Mouse (Mus musculus) brown adipose tissue, adult 24 weeks (tissue): ENCODE data around the gene Rdx. TPM values are rescaled to one million over a fixed set of nuclear protein-coding genes. Genes with fewer than 3 reads are reported as not detected.
A peak's percentile ranks its signal among the peaks of the same experiment; 100 is the strongest.

Experiments
- H3K27ac ChIP-seq: fragments of 200-500 bp; replicated peaks from 2 replicates; pipeline ENCODE4 v1.5.1; 2012; ENCODE audit warnings: low read depth, mild to moderate bottlenecking, low read length
- H3K4me1 ChIP-seq: fragments of 200-500 bp; 2 replicates; pipeline ENCODE4 v1.6.1; 2012; ENCODE audit warnings: low read length, mixed read lengths; ENCODE audit not compliant: control insufficient read depth, insufficient read depth, insufficient read length
- H3K4me3 ChIP-seq: fragments of 200-500 bp; 2 replicates; pipeline ENCODE4 v1.5.1; 2012; ENCODE audit warnings: low read depth, mild to moderate bottlenecking, low read length, moderate library complexity; ENCODE audit not compliant: insufficient read depth
- polyA plus RNA-seq: library from polyadenylated mRNA; stranded (reverse); fragments of >200 nt; gene quantifications from 2 replicates; pipeline ENCODE4 v1.2.4, GENCODE M21; 2012; ENCODE audit not compliant: missing spikeins, insufficient read depth, insufficient read length

Gene Rdx
- 57.0 and 62.5 TPM in 2 replicates for polyA plus RNA-seq

DNA sequence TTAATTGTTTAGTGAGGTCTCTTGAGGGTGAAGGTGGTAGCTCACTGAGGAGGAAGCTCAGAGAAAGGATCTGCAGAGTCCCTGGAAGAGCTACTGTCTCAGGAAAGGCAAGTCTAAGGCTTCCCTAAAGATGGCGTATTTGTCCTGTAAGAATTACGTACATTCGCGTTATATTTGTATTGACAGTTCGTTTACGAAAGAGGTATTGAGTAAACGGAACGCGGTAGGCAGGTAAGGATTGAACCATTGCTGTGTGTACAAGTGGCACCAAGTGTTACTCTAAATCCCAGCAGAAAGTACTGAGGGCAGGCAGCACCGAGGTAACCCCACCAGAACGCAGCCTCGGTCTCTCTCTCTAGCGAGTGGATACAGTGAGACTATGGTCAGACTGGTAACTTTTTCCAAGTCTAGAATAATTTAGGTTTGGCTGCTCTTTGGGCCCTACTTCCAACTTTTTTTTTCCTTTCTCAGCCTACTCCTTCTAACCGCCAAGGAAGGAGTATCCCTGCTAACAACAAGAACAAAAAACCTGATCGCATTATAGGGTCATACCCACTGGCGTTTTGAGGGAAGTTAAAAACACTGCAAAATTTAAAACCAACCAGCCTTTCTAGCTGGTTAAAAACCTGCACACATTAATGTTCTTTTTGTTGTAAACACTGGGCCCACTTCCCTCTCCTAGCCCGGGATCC, at the start of gene Rdx:
Gene Rdx, plus strand, starts transcription at position 45 of the 692 bp plus-strand sequence.
- H3K27ac ChIP-seq = peak within 1 kb of the TSS; percentile 78
- H3K4me3 ChIP-seq = peak within 1 kb of the TSS; percentile 95
- H3K4me1 ChIP-seq = peaks cover 10% of the 10 kb centered on the region

GRCm38 (mm10) chr9:52003501-52003900, 43.5 kb upstream of the Rdx start:
- H3K4me1 ChIP-seq = no peaks in the 10 kb centered on the region
- H3K27ac ChIP-seq = no peak overlapping the region
- no peak overlapping the region for H3K4me3 ChIP-seq

GRCm38 (mm10) chr9:52007341-52007740, 39.6 kb upstream of the Rdx start:
- no peaks in the 10 kb centered on the region for H3K4me1 ChIP-seq

DNA sequence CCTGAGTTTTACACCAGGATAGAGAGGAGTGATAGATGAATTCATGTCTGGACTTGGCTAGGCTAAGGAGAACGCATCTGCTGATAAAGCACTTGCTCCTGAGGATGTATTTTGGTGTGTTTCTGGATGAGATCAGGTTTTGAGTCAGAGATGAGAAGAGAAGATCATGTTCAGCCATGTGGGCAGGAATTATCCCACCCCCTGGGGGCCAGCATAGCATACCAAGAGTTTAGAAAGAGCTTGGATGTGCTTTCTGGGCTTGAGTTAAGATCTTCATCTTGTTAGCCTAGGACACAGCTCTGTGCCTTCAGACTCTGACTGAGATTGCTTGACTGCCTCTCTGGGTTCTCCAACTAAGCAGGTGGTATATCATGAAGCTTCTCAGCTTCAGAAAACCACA, 38.5 kb upstream of the Rdx start:
- peaks cover 8% of the 10 kb centered on the region for H3K4me1 ChIP-seq
- no peak overlapping the region for H3K4me3 ChIP-seq

More at GRCm38 (mm10) chr9:52007341-52007740, 39.6 kb upstream of the Rdx start:
- Histone ChIP-seq H3K4me3 (no peak overlapping the region), H3K27ac (no peak overlapping the region)

DNA sequence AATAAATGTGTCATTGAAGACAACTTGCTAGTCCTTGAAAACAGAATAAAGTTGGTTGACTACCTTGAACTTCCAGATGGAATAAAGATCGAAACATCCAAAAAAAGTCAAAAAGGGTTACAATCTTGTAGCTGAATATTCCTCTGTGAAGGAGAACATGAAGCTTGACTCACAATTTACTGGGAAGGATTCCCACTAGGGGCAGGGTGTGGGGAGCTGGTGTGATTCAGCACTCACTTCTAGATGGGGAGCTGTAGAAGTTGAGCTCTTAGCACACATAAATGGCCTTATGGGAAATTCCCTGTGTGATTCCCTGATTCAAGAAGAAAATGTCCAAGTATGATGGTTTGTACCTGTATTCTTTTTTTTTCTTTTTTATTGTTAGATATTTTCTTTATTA, 34.7 kb upstream of the Rdx start:
- H3K4me1 ChIP-seq = peaks cover 11% of the 10 kb centered on the region
- no peak overlapping the region for H3K27ac ChIP-seq
- no peak overlapping the region for H3K4me3 ChIP-seq

More for the DNA sequence above, 38.5 kb upstream of the Rdx start:
- no peak overlapping the region for H3K27ac ChIP-seq

DNA sequence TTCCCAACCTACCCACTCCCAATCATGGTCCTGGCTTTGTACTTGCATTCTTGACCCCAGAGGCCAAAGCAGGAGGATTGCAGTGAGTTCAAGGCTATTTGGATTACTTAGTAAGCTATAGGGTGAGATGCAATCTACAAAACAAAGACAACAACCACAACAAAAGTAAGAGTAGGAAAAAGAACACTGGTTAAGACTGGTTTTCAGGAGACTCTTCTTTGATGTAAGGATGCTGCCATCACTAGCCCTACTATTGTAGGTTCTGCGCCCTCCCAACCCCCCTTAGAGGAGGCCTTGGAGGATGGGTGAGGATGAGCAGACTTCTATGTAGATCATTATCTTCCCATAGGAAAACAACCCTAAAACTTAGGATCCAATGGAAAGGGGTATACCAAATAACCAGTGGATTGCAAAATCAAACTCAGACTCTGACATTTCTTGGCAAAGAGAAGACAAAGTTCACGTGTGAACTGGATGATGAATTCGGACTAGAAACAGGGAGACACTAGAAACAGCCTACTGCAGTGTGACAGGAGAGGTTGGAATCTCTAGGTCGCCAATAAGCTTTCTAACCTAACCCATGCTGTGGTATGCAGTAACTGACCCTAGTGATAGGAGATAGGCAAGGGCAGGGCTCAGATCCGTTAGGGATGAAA, 34.1 kb upstream of the Rdx start:
- H3K4me3 ChIP-seq = no peak overlapping the region
- H3K27ac ChIP-seq = peak overlapping the region; percentile 79; the same call in 1 of the 2 replicates
- H3K4me1 ChIP-seq = peaks cover 11% of the 10 kb centered on the region

GRCm38 (mm10) chr9:52013900-52014455, 33.0 kb upstream of the Rdx start:
- H3K27ac ChIP-seq = peak overlapping the region; percentile 79
- no peak overlapping the region for H3K4me3 ChIP-seq
- peaks cover 11% of the 10 kb centered on the region for H3K4me1 ChIP-seq

- no peak overlapping the region for H3K4me3 ChIP-seq
- H3K27ac ChIP-seq = no peak overlapping the region
- peaks cover 11% of the 10 kb centered on the region for H3K4me1 ChIP-seq
Observed at GRCm38 (mm10) chr9:52017091-52017490, 29.9 kb upstream of the Rdx start.

DNA sequence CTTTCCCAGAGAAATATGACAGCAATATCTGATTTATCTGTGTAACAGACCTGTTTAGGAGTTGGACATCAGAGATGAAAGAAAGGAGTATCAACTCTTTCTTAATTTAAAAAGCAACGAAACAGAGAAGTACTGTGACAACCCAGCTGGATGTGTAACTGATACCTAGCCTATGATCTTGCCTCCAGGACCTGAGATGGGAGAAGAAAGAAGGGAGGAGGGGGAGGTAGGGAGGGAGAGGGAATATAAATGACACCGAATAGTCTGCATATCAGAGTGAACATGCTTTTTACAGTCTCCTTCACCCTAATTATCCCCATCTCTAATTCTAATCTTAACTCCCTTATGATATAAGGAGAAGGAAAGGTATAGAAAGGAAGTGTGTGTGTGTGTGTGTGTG, 29.1 kb upstream of the Rdx start:
- Histone ChIP-seq H3K4me3 (no peak overlapping the region), H3K4me1 (peaks cover 8% of the 10 kb centered on the region), H3K27ac (no peak overlapping the region)

DNA sequence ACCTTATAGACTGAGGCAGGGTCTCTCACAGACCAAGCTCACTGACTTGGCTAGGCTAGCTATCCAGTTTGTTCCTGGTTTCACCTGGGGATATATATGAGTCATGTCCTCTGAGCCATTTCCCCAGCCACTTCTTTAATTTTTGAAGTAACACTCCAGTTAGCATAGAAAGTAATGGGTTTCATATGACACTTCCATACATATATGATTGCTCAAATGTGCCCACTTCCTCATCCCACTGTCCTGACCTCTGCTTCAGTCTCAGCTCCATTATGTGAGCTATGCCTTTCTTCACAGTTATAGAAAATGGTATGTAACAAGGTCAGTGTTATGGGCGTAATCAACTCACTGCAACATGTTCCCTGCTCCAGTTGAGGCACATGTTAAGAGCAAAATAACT, 28.5 kb upstream of the Rdx start:
- H3K4me3 ChIP-seq = no peak overlapping the region
- peaks cover 3% of the 10 kb centered on the region for H3K4me1 ChIP-seq
- no peak overlapping the region for H3K27ac ChIP-seq

DNA sequence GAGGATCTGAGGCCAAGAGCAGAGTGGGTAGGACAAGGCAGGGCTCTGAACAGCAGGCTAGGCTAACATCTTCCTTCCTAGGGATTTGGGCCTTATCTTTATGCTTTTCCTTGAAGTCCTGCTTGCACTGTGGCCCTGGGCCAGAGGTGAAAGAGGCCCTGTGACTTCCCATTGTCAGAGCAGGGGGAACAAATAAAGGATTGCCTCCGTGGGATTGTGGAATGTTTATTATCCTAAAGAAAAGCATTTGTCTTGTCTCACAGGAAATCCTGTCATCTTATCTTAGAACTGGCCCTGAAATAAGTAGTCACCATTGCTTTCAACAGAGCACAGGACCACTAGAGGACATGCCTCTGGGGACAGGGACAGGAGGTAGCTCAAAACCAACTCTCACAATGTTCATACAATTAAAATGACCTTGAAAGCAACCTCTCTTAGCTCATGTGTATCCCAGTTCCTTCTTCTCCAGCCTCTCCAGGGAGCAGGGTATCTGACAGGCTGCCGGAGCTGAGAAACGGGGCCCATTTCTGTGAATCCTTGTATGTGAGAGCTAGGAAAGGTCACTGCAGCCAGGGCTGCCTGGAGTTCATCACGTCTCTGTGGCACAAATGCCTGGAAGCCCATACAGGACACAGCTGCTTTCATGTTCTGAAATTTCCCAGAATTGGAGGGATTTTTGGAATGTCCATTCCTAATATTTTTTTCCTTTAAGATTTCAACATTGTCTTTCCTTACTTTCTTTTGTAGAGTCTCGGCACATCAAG, 19.5 kb upstream of the Rdx start:
- Histone ChIP-seq H3K4me3 (no peak overlapping the region), H3K4me1 (peaks cover 8% of the 10 kb centered on the region), H3K27ac (peak overlapping the region; percentile 36; the same call in 1 of the 2 replicates)

GRCm38 (mm10) chr9:52028521-52029405, 18.2 kb upstream of the Rdx start:
- Histone ChIP-seq H3K4me3 (no peak overlapping the region), H3K27ac (no peak overlapping the region), H3K4me1 (peaks cover 8% of the 10 kb centered on the region)

GRCm38 (mm10) chr9:52031501-52031900, 15.5 kb upstream of the Rdx start:
- Histone ChIP-seq H3K4me3 (no peak overlapping the region), H3K27ac (no peak overlapping the region), H3K4me1 (peaks cover 8% of the 10 kb centered on the region)

DNA sequence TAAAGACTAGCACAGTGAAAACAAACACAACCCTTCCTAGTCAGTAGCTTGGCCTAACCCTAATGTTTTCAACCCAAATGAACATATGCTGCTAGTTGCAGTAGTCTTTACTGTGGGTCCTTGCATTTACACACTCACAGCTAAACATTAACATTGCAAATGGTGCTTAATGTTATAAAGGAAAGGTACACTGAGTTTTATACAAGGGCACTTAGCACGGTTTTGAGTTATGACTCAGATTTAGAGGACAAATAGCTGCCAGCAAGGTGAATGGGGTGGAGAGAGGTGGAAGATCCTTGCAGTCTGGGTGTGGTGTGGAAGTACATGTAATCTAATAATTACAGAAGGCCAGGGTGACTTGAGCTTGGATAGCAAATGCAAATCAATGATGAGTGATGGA, 9.5 kb upstream of the Rdx start:
- H3K4me3 ChIP-seq = no peak overlapping the region
- no peak overlapping the region for H3K27ac ChIP-seq

More for the DNA sequence above, 9.5 kb upstream of the Rdx start:
- H3K4me1 ChIP-seq = no peaks in the 10 kb centered on the region
